Mouse (Mus musculus) A20 (cell line): ENCODE results near the gene Hk3.
A peak's percentile ranks its signal among the peaks of the same experiment; 100 is the strongest.

Experiments used
- DNase-seq: peaks from one replicate; pipeline ENCODE4 v3.0.0-alpha.2; 2011; ENCODE audit warnings: low read depth, low spot score

The Hk3 gene

DNA sequence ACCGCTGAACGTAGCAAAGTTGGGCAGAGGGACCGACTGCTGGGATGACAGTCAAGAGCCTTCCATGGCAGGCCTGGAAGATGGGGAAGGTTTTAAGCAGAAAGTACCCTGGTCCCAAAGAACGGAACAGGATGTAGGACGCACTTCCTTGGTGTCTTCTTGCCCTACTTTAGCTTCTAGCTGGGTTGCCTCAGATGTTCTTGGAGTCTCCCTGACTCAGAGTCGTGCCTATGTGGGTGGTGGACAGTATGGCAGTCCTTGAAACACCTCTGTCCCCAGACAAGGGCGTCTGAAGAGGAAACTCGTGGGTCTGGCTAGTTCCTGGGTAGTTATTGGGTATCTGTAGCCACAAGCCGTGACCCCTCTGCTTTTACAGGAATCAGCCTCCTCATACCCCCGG is 19.1 kb downstream of the Hk3 start:
- DNase-seq, result no peak

DNA sequence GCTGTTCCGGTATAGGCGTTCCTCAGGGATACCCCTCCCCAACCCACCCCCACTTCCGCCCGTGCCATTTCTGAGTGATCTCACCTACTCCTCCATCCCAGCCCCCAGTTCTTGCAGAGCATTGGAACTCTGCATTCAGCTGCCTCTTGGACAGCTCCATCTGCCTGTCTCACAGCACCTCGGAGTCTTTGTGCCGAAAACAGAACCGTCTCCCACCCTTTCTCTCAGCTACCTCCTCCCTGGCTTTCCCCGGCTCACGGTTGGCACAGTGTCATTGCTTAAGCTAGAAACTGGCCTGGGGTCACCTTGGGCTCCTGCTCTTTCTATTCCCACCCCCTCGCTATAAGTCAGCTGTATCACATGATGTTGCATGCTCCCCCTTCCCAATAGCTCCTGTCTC is 20.8 kb downstream of the Hk3 start:
- no peak for DNase-seq

DNA sequence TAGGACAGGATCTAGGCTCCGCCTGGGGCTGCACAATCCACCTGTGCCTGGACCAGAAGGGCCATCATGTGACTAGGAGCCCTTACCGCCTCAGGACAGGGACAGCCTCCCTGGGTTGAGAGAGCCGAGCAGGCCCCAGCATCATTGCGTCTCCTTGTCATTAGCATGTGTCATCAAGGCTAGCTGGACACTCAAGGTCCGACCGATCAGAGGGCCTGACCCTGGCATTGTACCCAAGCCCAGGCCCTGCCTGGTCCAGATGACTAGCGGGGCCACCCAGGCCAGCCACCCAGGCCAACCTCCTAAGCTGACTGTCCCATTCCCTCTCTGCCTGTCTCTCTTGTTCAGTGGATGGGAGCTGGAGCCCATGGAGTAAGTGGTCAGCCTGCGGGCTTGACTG is 23.6 kb downstream of the Hk3 start:
- no peak for DNase-seq

DNA sequence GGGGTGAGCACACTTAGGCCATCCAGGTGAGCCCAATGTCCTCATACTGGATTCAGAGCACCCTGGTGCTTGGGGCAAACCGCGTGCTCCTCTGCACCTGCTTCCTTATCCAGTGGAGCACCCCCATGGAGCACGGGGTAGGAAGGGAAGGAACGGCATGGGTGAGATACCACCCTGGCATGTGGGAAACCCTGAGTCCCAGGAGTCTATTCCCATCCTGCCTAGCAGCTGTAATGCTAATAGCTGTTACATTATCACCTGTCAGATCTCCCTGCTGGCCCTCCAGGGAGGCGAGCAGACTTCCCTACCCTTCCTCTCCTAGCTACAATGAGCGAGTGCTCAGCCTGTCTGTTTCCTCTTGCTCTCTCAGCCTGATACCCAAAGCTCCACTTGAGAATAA is 26.0 kb downstream of the Hk3 start:
- DNase-seq, result no peak

DNA sequence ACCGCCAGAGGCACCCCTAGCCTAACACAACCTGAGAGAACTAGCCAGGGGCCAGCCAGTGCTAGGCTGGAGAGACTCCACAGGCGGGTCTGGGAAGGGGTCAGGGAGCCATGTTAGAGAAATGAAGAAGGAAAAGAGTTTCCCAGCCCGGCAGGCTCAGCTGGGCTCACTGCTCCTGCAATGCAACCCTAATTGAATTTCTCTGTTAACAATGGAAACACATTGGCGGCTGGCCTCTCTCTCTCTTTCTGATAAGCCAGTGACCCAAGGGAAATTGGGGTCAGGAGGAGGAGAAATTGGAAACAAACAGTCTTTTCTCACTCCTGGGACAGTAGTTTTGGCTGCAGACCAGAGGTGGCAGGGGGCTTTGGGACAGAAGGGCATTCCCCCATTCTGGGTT is 26.6 kb downstream of the Hk3 start:
- no peak for DNase-seq

DNA sequence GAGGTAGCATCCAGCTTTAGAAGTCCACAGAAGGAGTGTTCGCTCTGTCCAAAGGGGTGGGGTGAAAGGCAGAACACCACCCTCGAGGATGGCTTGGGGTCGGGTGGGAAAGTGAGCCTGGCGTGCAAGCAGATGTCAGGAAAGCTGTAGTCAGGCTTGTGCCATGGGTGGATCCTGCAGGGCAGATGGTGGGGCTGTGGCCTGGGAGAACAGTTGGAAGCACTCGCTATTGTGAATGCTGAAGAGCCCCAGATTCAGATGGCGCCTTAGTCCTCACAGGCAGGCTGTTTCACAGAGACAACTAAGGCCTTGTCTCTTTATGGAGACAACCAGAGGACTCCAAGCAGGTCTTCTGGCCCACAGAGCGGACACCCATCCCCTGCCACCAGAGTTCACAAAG is 29.0 kb downstream of the Hk3 start:
- DNase-seq, result no peak

DNA sequence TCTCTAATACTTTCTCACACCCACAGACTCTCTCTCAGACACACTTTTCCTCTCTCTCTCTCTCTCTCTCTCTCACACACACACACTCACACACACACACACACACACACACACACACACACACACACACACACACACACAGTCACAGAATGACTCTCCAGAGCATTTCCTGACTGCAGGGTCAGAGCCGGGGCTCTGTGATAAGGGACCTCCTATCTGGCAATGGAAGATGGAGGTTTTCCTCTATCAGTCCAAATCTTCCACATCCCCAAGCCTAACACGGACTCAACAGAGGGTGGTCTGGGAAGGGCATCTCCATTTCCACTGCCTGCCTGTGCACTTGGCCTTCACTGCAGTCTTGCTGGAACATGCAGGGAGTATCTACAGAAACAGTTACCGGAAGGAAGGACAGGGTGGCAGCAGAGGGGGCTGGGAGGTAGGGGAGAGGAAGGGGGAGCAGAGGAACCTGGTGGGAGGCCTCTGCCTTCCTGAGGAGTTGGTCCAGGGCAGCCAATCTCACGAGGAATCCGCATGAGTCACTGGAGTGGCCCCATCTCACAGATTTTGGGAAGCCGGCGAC is 32.9 kb downstream of the Hk3 start:
- DNase-seq, result no peak

DNA sequence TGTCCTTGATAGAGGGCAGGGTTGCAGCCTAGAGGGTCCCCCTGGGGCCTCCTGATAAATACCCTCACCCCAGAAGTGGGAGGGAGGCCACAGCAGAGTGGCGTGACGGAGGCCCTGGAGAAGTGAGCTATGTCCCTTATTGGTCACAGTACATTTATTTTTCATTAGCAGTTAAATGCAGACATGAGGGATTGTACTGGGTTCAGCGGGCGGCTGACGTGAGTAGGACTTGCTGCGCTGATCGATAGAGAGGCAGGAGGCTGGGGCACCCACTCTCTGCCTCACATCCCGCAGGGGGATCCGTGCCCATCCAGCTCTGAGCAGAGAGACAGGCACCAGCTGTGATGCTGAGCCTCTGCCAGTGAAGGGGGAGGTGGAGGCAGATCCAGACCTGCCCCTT is 33.8 kb downstream of the Hk3 start:
- no peak for DNase-seq

DNA sequence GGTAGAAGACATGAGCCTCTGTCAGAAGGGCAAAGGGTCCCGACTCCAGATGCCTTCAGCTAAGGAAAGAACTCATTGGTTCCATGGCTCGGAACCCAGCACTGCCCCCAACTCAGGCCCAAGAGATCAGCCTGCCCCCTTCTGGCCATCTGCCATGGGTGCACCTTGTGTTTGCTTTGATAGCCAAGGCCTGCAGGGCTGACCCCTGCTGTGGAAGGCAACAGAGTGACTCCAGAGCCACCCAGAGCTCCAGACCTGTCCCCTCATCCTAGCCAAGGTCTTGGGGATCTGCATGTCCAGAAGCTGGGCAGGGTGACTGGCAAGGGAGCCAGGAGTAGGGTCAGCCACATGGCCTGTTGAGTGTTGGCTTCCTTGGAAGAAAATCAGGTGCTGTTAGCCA is 37.6 kb downstream of the Hk3 start:
- DNase-seq, result peak; percentile 23

DNA sequence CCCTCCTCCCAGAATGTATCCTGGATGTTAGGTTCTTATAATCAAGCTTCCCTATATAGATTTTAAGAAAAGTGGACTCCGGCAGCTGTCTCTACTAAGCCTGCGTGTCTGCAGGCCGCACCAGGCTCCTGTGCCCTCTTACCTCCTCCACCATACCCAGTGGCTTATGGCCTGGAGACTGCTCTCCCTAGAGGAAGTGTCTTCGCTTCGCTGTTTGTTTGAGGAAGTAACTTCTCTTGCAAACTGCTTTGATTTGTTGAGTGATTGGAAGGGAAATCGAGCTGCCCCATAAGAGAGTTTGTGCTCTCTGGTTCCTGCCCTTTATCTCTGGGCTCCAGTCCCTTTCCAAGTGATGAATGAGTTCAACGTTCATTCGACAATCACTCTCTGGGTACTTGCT is 38.2 kb downstream of the Hk3 start:
- DNase-seq, result no peak

DNA sequence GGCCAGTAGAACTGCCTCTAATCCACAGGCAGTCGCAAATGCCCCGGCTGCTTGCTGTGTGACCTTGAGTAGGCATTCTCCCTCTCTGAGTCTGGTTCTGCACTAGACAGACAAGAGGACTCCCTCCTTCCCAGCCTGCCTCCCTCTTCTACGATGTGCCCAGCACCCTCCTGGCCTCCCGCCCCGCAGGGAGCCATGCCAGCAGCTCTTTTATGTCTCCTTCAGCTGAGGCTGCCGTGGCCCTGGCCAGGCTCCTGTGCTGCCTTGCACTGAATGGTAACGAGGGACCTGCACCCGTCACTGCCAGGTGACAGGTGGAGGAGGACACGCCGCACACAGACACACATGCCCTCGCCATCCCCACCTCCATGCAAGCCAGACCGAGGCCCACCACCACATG is 40.2 kb downstream of the Hk3 start:
- DNase-seq, result no peak

DNA sequence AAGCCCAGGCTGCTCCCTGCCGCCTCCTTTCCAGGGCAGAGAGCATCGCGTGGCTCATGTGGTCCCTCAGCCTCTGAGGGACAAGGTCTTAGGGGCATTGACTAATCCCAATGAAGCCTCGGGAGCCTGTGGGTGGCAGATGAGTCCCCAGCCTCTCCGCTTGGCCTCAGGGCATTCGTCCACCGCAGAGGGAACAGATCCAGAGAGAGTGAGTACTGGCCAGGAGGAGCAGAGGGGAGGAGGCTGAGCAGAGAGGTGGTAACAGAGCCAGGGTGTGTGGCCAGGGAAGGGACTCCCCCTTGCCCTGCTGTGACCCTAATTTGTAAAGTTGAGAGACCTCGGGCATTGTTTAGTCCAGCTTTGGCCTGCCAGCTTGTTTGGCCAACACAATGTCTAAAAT is 42.4 kb downstream of the Hk3 start:
- DNase-seq, result no peak

DNA sequence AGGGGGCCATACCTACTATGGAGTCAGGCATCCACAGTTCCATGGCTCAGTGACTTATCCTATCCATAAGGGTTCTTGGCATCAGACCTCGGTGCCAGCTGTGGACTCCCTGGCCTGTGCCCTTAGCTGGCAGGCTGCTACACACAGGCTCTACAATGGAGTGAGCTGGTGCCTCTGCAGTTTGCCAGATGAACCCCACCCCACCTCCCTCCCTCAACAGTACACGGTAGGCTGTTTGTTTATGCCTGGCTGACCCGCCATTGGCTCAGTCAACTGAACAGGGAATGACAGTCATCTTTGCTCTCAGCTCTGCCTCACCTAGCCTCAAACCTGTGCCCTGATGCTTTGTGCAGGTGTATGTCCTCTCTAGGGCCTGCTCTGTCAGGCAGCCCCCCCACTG is 45.6 kb downstream of the Hk3 start:
- no peak for DNase-seq

DNA sequence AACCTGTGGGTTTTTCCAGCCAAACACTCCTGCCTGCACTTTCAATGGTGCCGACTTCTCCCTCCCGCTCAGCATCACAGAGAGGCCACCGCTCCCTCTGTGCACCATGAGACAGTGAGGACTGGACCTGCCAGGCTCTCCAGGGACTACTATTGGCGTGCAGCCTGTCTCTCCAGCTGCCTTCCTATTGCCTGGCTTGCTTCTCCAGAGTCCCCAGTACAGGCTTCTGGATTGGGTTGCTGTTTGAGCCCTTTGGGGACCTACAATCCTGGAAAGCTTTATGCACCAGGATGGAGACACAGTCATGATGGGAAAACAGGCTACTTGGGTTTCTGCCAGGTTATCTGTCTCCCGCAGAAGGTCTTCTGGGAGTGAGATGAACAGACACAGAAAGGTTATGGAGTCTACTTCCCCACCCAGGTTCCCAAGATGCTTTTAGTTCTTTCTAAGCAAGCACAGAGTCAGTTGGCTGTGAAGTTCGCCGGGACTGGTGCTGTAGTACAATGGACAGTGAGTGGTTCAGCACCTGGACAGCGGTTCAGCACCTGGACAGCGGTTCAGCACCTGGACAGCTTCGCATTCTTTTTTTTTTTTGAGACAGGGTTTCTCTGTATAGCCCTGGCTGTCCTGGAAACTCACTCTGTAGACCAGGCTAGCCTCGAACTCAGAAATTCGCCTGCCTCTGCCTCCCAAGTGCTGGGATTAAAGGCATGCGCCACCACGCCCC is 50.5 kb downstream of the Hk3 start:
- DNase-seq, result peak; percentile 51

DNA sequence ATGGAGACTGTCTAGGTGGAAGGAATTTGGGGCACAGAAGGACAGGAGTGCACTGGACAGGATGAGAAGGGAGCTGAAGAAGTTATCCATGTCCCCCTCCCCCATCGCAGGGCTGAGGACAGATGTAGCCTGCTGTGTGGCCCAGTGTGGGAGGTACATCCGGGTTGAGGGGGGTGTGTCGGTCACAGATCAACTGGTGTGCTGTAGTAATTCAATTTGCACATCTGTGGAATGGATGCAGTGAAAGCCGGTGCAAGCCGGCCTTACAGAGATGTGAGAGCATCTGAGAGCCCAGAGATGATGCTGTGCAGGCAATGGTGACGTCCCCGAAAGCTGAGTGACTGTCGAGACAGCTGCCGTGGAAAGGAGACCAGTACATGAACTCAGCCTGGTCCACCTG is 51.7 kb downstream of the Hk3 start:
- DNase-seq, result no peak

DNA sequence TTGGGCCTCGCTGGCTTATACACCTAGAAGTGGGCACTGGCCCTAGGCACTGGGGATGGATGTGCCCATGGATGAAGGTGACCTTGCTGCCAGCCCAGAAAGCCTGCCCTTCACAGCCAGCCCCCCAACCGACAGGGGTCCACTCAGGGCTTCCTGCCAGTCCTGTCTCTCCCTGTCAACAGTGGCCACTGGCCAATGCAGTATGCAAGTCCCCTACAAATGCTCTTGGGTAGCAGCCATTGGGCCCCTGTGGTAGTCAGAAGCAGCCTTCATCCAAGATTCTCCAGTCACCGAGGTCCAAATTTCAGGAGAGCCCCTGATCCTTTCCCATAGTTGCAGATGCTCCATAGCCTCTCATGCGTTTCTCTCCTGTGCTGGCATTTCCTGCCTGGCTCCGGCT is 52.5 kb downstream of the Hk3 start:
- no peak for DNase-seq

DNA sequence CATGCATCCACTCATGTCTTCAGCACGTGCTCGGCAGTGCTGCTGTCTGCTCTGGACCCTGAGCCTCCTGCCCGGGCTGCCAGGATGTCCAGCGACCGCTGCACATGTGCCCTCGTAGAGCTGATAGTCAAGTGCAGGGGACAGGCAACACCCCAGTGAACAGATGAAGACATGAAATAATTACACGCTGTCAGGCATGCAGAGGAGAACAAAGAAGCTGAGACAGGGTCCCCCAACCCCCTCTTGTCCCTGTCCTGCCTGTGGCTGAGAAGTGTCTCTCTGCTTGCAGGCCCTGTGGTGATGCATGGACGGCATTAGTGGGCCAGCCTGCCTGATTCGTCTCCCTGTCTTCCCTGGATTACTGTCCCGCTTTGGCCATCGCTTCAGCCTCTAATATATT is 53.7 kb downstream of the Hk3 start:
- DNase-seq, result no peak

DNA sequence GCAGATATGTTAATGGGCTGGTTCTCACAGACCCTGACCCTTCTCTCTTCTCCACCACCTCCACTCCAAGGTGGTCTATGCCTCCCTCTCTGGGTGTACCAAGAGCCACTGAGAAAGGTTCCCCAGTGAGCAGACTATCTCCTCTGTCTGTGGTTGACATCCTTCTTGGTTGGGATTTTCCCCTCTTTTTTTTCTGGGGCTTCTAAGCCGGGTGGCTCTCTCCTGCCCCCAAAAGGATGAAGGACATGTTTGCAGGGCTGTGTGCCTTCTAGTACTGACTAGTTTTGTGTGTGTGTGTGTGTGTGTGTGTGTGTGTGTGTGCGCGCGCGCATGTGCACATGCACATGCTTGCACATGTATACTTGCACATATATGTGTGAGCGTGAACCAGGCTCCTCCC is 55.9 kb downstream of the Hk3 start:
- peak; percentile 22 for DNase-seq

DNA sequence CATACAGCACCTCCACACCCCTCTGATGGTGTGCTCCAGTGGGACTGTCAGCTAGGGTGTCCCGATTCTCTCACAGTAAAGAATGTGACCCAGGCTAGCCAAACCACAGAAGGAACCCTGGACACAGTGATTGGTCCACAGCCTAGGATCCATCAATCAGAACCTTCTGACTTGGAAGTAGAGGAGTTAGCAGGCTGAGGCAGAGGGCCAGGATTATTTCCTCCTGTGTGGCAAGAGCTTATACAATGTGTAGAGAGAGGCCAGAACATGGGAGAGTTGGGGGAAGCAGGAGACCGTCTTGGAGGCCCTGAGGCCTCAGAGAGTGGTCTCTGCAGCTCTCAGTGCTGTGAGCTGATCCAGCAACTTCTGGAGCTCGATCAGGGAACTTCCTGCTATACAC is 60.7 kb downstream of the Hk3 start:
- no peak for DNase-seq

DNA sequence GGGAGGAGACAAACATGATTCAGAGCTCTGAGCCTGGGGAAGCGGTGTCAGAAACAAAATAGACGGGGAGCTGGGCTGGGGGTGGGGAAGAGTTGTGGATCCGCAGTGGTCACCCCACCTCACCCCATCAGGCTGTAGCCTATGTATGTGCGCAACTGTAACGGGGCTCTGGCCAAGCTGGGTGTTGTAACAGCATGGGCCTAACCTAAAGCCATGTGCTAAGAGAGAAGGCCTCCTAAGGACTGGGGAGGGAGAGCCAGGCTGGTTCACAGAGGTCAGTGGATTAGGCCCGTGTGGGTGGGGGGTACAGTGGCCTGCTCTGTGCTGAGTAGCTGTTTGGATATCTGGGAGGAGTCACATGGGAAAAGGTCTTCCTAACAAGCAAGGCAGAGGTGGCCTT is 61.3 kb downstream of the Hk3 start:
- DNase-seq, result no peak

DNA sequence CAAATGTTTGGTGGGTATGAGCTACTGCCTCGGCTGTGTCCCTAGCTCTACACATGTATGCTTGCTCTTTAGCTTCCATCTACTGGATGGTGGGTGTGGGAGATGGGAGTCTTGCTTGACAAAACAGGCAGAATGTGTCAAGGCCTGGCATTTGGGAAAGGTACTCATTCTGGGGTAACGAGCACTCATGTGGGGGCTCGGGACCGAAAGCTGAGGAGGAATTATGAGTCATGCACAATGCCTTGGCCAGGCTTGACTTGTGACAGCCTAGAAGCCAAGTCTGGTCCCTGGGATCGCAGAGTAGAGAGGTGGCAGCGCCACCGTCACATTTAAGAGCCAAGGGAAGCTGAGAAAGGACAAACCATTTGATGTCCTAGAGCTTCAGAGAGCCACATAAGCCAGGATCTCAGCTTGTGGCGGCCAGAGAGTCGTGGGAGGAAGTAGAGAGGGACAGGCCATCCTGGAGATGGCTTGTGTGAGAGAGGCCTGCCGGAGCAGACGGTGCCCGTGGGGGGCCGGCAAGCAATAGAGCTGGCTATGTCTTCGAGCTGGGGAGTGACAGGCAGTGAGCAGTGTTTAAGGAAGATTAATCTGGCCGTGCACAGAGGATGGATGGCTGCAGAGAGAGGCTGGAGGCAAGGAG is 62.0 kb downstream of the Hk3 start:
- DNase-seq, result no peak

DNA sequence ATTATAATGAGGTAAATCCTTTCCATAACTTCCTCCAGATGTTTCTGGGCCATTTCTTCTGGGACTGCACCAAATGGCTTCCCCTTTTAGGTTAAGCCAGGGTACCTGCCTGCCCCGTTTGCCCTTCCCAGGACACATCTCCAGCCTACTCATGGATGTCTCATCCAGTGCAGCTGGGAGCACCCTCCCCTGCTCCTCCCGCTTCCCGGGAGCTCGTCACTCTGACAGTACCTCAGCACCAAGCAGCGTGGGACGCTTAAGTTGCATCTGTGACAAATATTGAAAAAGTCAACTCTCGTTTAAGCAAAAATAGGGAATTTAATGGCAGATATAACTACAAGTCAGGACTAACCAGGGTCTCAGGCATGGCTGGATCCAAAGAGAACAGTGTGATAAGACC is 63.9 kb downstream of the Hk3 start:
- no peak for DNase-seq
